Mouse (Mus musculus): ENCODE data around the gene Lgals9.
A peak's percentile ranks its signal among the peaks of the same experiment; 100 is the strongest.

The Lgals9 gene

DNA sequence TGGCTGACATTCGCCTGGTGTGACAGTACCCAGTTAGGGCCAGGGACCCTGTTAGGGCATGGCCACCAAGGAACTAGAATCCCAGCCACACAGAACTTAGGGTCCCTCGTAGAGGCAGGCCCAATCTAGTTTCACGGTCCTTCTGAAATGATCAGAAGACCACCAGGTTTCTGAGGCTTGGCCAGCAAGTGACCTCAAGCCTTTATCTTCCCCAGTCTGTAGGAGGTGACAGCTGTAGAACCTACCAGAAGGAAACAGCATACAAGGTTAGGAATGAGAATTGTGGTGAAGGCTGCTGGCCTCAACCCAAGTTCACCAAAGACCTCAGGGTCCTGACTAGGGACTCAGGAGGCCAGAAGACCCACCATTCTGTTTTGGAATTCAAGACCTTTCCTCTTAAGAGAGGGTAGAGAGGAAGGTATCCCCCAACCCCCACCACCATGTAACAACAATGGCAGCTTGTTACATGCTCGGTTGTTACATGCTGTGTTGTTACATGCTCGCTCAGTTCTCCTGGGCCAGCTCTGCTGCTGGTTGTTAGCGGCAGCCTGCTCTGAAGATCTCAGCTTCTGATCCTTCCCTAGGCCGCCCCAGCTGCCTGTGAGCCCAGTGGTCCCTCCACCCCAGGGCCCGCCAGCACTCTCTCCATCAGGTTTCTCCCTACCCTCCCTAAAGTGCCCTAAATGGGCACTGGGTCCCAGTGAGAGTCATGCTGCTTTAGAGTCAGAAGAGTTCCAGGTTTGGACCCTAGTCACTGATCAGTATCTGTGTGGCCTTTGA, 7.8 kb downstream of the Lgals9 start:
- DNase-seq (ENCODE audit: low spot score in 2 of 2), result no peak

GRCm38 (mm10) chr11:78973381-78974150, 11.2 kb downstream of the Lgals9 start:
- DNase-seq (ENCODE audit: low spot score in 2 of 2), result peak in 1 of 2 experiments; percentile 15

DNA sequence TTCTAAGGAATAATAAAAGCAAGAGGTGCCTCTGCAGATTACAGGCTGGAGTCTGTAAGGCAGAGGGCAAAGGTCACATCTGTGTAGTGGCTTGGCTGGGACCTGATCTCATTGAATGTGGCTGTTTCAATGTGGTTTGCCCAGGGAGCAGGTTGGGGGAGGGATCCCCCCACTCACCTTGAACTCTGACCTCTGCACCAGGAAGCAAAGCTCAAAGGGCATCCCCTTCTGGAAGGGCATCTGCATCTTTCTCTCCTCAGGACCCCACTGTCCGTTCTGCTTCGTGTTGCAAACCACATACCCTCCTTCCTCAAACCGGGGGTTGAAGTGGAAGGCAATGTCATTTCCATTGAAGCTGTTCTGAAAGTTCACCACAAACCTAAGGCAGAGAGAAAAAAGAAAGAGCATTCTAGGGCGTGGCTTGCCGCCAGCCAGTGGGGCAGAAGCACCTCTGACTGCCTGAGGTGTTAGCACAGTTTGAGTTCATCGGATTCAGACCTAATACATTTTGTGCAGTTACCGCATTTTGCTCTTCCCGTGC, 11.9 kb downstream of the Lgals9 start:
- DNase-seq (ENCODE audit: low spot score in 2 of 2), result no peak

- no peak for DNase-seq (ENCODE audit: low spot score in 2 of 2)
Observed at GRCm38 (mm10) chr11:78972328-78972727, 12.4 kb downstream of the Lgals9 start.

GRCm38 (mm10) chr11:78971746-78972145, 13.0 kb downstream of the Lgals9 start:
- DNase-seq (ENCODE audit: low spot score in 2 of 2), result no peak

DNA sequence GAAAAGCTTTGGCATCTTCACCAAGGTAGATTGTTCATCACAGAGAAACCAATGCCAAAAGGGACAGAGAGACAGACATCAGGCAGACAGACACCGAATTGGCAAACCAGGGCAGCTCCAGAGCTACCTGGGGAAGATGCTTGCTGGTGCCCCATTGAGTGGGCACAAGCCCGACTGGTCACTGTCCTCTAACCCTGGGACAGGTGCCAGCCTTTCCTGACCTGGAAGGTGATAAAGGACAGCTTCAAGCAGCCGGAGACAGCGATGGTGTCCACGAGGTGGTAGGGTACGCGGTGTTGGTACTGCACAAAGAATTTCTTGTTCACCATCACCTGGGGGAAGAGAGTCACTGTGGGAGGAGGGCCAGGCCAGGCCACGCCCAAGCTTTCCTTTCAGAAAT, 13.7 kb downstream of the Lgals9 start:
- no peak for DNase-seq (ENCODE audit: low spot score in 2 of 2)

GRCm38 (mm10) chr11:78968121-78968520, 16.6 kb downstream of the Lgals9 start:
- DNase-seq (ENCODE audit: low spot score in 2 of 2), result no peak

- DNase-seq (ENCODE audit: low spot score in 2 of 2), result peak; percentile 46 to 67
Observed at GRCm38 (mm10) chr11:78967371-78967770, 17.4 kb downstream of the Lgals9 start.

GRCm38 (mm10) chr11:78961221-78961620, 23.5 kb downstream of the Lgals9 start:
- no peak for DNase-seq (ENCODE audit: low spot score in 2 of 2)

DNA sequence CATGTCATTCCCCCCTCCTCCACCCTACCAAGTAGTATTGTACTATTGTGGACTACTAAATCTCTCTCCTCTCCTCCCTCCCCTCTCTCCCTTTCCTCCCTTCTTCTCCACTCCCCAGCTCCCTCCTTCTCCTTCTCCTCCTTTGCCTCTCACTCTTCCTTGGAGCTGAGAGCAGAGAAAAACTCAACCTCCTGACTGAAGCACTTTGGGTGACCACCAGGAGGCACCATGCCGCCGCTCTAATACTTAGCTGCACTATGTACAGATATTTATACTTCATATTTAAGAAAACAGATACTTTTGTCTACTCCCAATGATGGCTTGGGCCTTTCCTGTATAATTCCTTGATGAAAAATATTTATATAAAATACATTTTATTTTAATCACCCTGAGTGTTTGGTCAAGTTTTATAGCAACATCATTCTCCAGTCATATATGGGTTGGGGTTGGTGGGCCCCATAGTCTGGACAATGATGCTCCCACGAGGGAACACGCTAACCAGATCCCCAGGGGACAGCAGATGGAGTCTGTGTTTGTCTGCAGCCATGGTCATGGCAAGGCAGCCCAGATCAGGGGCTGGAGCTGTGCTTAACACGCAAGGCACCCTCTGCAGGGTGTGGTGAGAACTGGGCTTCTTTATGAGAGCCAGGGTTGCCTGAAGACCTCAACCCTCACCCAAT, 24.8 kb downstream of the Lgals9 start:
- peak in 1 of 2 experiments; percentile 32 for DNase-seq (ENCODE audit: low spot score in 2 of 2)

DNA sequence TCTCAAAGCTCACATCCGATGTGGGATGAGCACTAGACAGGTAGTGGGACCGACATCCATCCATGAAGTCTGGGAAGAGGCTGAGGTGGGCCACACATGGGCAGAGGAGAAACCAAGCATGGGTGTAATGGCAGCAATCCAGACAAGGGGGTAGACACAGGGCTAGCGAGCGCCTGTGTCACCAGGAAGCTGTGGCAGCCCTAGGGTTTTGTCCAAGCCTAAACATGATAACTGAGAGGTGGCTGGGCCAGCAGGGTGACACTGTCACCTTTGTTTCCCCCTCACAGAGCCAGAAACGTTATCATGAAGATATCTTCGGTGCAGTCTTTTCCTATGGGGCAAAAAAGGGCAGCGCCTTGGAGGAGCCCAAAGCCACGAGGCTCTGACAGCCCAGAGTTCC, 25.4 kb downstream of the Lgals9 start:
- no peak for DNase-seq (ENCODE audit: low spot score in 2 of 2)

GRCm38 (mm10) chr11:78956260-78956659, 28.5 kb downstream of the Lgals9 start:
- DNase-seq (ENCODE audit: low spot score in 2 of 2), result peak; percentile 93 to 95

GRCm38 (mm10) chr11:78952467-78952866, 32.3 kb downstream of the Lgals9 start:
- no peak for DNase-seq (ENCODE audit: low spot score in 2 of 2)

- DNase-seq (ENCODE audit: low spot score in 2 of 2), result no peak
Observed at GRCm38 (mm10) chr11:78950365-78950764, 34.4 kb downstream of the Lgals9 start.

- no peak for DNase-seq (ENCODE audit: low spot score in 2 of 2)
Observed at GRCm38 (mm10) chr11:78943083-78943482, 41.7 kb downstream of the Lgals9 start.

DNA sequence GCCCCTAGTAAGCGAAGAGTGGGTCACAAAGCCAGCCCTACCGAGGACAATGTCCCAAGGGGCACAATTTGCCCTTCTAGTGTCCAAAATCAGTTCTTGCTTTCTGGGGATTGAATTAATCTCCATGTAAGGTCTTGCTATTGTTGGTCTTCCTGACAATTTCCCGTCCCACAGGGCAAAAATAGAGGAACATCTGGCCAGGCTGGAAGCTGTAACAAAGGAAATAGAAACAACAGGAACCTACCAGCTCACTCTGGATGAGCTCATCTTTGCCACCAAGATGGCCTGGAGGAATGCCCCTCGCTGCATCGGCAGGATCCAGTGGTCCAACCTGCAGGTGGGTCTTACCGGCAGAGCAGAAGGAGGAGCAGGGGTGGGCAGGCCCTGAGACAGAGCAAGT, 49.6 kb downstream of the Lgals9 start:
- DNase-seq (ENCODE audit: low spot score in 2 of 2), result no peak

DNA sequence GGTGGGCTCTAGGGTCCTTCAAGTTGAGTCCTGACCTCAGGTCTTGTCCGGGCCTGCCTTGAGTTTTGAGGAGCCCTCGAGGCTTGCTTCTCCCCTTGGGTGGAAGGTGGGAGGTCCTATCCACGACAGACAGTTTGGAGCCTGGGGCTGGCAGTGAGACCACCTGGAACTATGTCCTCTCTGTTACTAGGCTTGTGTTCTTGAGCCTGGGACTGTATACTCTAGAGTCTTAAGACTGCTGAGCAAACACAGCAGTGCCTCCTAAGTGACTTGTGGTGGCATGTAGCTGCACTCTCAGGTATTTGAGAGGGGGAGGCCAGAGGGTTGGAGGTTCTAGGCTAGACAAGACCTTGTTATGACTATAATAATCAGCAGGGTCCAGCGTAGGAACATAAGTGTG, 50.0 kb downstream of the Lgals9 start:
- DNase-seq (ENCODE audit: low spot score in 2 of 2), result no peak

DNA sequence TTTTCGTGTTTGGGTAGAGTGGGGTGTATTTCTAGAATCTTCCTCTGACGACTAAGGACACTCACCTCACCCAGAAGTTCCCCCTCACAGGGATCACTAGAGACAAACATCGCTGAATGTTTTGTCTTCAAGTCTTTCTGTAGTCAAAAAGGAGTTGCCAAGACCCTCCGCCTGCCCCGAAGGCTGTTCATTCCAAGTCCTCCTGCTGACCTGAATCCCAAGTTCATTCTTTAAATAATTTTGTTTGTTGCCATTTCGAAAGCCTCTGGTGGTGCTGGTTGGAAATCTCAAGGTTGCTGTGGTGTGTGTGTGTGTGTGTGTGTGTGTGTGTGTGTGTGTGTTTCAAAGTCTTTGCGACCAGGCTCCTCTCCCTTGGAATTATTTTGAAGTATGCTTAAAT, 50.4 kb downstream of the Lgals9 start:
- DNase-seq (ENCODE audit: low spot score in 2 of 2), result no peak

DNA sequence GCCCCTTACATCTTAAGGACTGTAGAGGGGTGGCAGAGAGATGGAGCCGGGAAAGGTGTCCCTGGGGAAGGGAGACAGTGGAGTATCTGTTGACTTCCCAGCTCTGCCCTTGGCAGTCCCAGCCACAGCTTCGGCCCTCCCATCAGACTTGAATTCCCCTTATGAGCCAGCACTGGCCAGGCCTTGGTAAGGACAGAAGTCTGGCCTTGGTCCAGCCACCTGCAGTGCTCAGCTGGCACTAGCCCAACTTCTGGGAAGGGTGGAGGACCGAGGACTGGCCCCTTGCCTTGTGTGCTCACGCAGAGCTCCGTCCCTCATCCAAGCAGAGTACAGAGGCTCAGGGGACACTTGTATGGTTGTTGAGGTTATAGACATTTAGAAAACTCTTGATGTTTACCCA, 55.4 kb downstream of the Lgals9 start:
- no peak for DNase-seq (ENCODE audit: low spot score in 2 of 2)

GRCm38 (mm10) chr11:78924916-78925315, 59.8 kb downstream of the Lgals9 start:
- no peak for DNase-seq (ENCODE audit: low spot score in 2 of 2)

- no peak for DNase-seq (ENCODE audit: low spot score in 2 of 2)
Observed at GRCm38 (mm10) chr11:78924111-78924510, 60.6 kb downstream of the Lgals9 start.

All from right cerebral cortex, adult 2 months (tissue).